Mouse (Mus musculus) liver, embryonic 16.5 days (tissue): ENCODE results near the gene Dpep1. TPM values are rescaled to one million over a fixed set of nuclear protein-coding genes. Genes with fewer than 3 reads are reported as not detected.

Experiments
- ATAC-seq: fragments of 200-750 bp; cut with Nextera tagmentation; 2 replicates; pipeline ENCODE4 v1.8.0; 2017; ENCODE audit warnings: low read depth, mild to moderate bottlenecking, moderate number of reproducible peaks, moderate library complexity
- H3K27ac ChIP-seq: fragments of 300-500 bp; sonication (generic); 2 replicates; pipeline ENCODE4 v1.5.1; 2014; ENCODE audit warnings: mild to moderate bottlenecking, low read length
- H3K27me3 ChIP-seq: fragments of 300-500 bp; sonication (generic); 2 replicates; pipeline ENCODE4 v1.6.1; 2014; ENCODE audit warnings: low read depth, low read length, mixed read lengths; ENCODE audit not compliant: control insufficient read depth, insufficient read depth
- H3K36me3 ChIP-seq: fragments of 300-500 bp; sonication (generic); 2 replicates; pipeline ENCODE4 v1.6.1; 2014; ENCODE audit warnings: mild to moderate bottlenecking; ENCODE audit not compliant: control insufficient read depth, insufficient read depth
- H3K4me1 ChIP-seq: fragments of 300-500 bp; sonication (generic); 2 replicates; pipeline ENCODE4 v1.6.1; 2014; ENCODE audit warnings: low read depth, low read length, mixed read lengths; ENCODE audit not compliant: control insufficient read depth
- H3K4me2 ChIP-seq: fragments of 300-500 bp; sonication (generic); 2 replicates; pipeline ENCODE4 v1.6.1; 2014; ENCODE audit warnings: low read depth, low read length, mixed read lengths
- H3K4me3 ChIP-seq: fragments of 300-500 bp; sonication (generic); 2 replicates; pipeline ENCODE4 v1.5.1; 2014; ENCODE audit warnings: low read depth, mild to moderate bottlenecking, low read length
- H3K9ac ChIP-seq: fragments of 300-500 bp; sonication (generic); 2 replicates; pipeline ENCODE4 v1.6.1; 2014; ENCODE audit warnings: low read depth, low read length
- H3K9me3 ChIP-seq: fragments of 300-500 bp; sonication (generic); replicated peaks from 2 replicates; pipeline ENCODE4 v1.6.1; 2016; ENCODE audit warnings: low read length; ENCODE audit not compliant: control insufficient read depth
- WGBS: fragments of 180-500 bp; shearing (Covaris S2); extraction: QIAGEN DNeasy Blood & Tissue Kit; methylation state at CpG from one replicate; pipeline ENCODE4 v1.1.7; 2014; ENCODE audit not compliant: insufficient replicate concordance; 5-methylcytosine and 5-hydroxymethylcytosine counted together
- polyA plus RNA-seq: library from polyadenylated mRNA; unstranded; fragments of >200 nt; fragmentation: Nextera tagmentation; extraction: Ambion mirVana; gene quantifications from 2 replicates; pipeline ENCODE4 v1.2.1, GENCODE M21; 2015

Gene Dpep1
- polyA plus RNA-seq, 1 experiment from 2014 or later: 0.39 TPM

DNA sequence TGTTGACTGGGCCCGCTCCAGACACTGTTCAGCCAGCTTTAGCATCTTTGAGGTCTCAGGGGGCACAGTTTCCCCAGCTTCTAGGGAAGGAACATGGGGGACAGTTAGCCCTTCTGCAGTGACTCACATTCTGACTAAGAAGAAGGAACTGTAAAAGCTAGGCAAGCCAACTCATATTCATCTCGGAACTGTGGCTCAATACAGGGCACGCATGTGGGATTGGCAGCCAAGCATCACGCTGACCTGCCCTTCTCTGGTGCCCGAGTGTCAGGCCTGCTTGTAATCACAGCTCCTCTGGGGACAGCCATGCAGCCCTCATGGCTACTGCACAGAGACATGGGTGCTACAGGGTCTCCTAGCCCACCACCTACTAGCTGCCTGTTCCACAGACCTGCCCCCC lies 64.9 kb downstream of the Dpep1 start:
- H3K9ac ChIP-seq: no peak overlapping the region
- H3K9me3 ChIP-seq: no peaks in the 10 kb centered on the region
- H3K27me3 ChIP-seq: no peaks in the 10 kb centered on the region
- H3K4me2 ChIP-seq: no peak overlapping the region
- no peak for ATAC-seq
- peaks cover 24% of the 10 kb centered on the region for H3K4me1 ChIP-seq
- no peak overlapping the region for H3K4me3 ChIP-seq
- WGBS: 79% methylated on average over 5 of the region's 5 CpGs
- H3K27ac ChIP-seq: no peak overlapping the region
- peaks cover 11% of the 10 kb centered on the region for H3K36me3 ChIP-seq

Other genes starting within 250 kb of the Dpep1 start
- 7.8 and 8.6 TPM in 2 replicates for gene Ankrd11, start 144.0 kb upstream of the Dpep1 start, polyA plus RNA-seq
- gene Spg7, start 123.3 kb upstream of the Dpep1 start, polyA plus RNA-seq: 19.9 and 20.7 TPM in 2 replicates
- 732 and 803 TPM in 2 replicates for gene Rpl13, start 83.9 kb upstream of the Dpep1 start, polyA plus RNA-seq
- 0.29 and 0.32 TPM in 2 replicates for gene Cpne7, start 68.9 kb upstream of the Dpep1 start, polyA plus RNA-seq
- gene Sult5a1, start 27.9 kb upstream of the Dpep1 start, polyA plus RNA-seq: 0.74 and 0.89 TPM in 2 replicates
- gene Chmp1a, start 26.5 kb downstream of the Dpep1 start, polyA plus RNA-seq: 55.9 and 59.6 TPM in 2 replicates
- gene Spata33, start 26.6 kb downstream of the Dpep1 start, polyA plus RNA-seq: 0.14 and 0.21 TPM in 2 replicates
- 8.8 and 8.9 TPM in 2 replicates for gene Cdk10, start 38.6 kb downstream of the Dpep1 start, polyA plus RNA-seq
- gene Spata2l, start 50.0 kb downstream of the Dpep1 start, polyA plus RNA-seq: 3.2 and 3.3 TPM in 2 replicates
- 7.5 and 7.8 TPM in 2 replicates for gene Zfp276, start 68.0 kb downstream of the Dpep1 start, polyA plus RNA-seq
- 4.8 and 5.6 TPM in 2 replicates for gene Vps9d1, start 68.1 kb downstream of the Dpep1 start, polyA plus RNA-seq
- gene Fanca, start 132.3 kb downstream of the Dpep1 start, polyA plus RNA-seq: 14.4 and 14.8 TPM in 2 replicates
- 2.3 and 2.4 TPM in 2 replicates for gene Spire2, start 146.5 kb downstream of the Dpep1 start, polyA plus RNA-seq
- 54.0 and 58.0 TPM in 2 replicates for gene Tcf25, start 187.5 kb downstream of the Dpep1 start, polyA plus RNA-seq
- gene Mc1r, start 220.9 kb downstream of the Dpep1 start, polyA plus RNA-seq: not detected in 2 replicates
- 0.35 and 0.64 TPM in 2 replicates for gene Tubb3, start 225.2 kb downstream of the Dpep1 start, polyA plus RNA-seq
- 9.9 and 11.3 TPM in 2 replicates for gene Def8, start 237.3 kb downstream of the Dpep1 start, polyA plus RNA-seq